8 mouse cellular contexts compared by ENCODE assay signal in the genomic region with DNA sequence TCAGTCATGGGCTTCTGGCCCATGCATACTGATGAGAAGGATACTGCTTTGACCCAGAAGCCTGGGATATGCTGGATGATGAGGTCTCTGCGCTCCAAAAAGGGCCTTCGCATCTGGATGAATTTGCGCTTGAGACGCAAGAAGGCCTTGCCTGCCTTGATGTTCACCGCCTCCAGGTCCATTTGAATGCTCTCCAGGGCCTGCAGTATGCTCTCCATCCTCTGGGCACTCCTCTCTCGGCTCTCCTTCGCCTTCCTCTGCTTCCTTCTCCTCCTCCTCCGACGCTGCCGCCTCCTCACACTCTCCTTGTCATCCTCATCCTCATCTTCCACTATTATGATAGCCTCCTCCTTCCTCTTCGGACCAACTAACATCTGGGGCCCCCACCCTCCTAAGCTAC. TPM values are rescaled to one million over a fixed set of nuclear protein-coding genes. Genes with fewer than 3 reads are reported as not detected.
DNase-seq lines count a peak whose midpoint lies in the region; ATAC-seq and TF ChIP-seq lines count a peak whose summit lies in the region.

No protein-coding gene starts in this region.

- no peak for TF ChIP-seq POLR2A in CH12.LX (IDR thresholded peaks at IDR 0.05; ENCODE audit: low read depth, low read length)

- no peak for TF ChIP-seq EP300 in CH12.LX (IDR thresholded peaks at IDR 0.05; ENCODE audit: low read length)

- H3K79me2 ChIP-seq in CH12.LX (replicated peaks; ENCODE audit: control insufficient read depth, extremely low read depth, insufficient read depth, poor library complexity, severe bottlenecking), result no peaks in the 10 kb centered on the region

- H3K9me3 ChIP-seq in heart, embryonic 11.5 days (replicated peaks; ENCODE audit: control insufficient read depth, low read length), result no peaks in the 10 kb centered on the region
- H3K9me3 ChIP-seq in CH12.LX (replicated peaks; ENCODE audit: low read length), result no peaks in the 10 kb centered on the region
- H3K9me3 ChIP-seq in hindbrain, postnatal 0 days (ENCODE audit: low read length), result no peaks in the 10 kb centered on the region
- H3K9me3 ChIP-seq in midbrain, embryonic 14.5 days (ENCODE audit: control insufficient read depth, low read length), result no peaks in the 10 kb centered on the region

- peaks cover 31% of the 10 kb centered on the region for H3K27me3 ChIP-seq in heart, embryonic 11.5 days (ENCODE audit: control insufficient read depth, insufficient read depth, low read length)
- H3K27me3 ChIP-seq in CH12.LX (replicated peaks), result no peaks in the 10 kb centered on the region
- no peaks in the 10 kb centered on the region; the same call in 1 of the 2 replicates for H3K27me3 ChIP-seq in hindbrain, postnatal 0 days (ENCODE audit: insufficient read depth, low read length)
- peaks cover 21% of the 10 kb centered on the region; the same call in 1 of the 2 replicates for H3K27me3 ChIP-seq in midbrain, embryonic 14.5 days (ENCODE audit: control insufficient read depth, insufficient read depth, low read length)

- peak overlapping the region; percentile 82 for H3K9ac ChIP-seq in heart, embryonic 11.5 days (ENCODE audit: low read depth, low read length)
- H3K9ac ChIP-seq in CH12.LX (ENCODE audit: insufficient read depth, low read depth), result peak overlapping the region; percentile 94
- peak overlapping the region; percentile 76 for H3K9ac ChIP-seq in hindbrain, postnatal 0 days (replicated peaks; ENCODE audit: low read length)
- H3K9ac ChIP-seq in midbrain, embryonic 14.5 days (replicated peaks; ENCODE audit: low read length), result peak overlapping the region; percentile 81

- peak overlapping the region; percentile 62 for H3K4me3 ChIP-seq in heart, embryonic 11.5 days (ENCODE audit: low read depth, low read length)
- H3K4me3 ChIP-seq in CH12.LX (replicated peaks in 1 of 3; ENCODE audit: low read depth in 2 of 3, low read length in 2 of 3, poor library complexity in 1 of 3), result peak overlapping the region; percentile 65 to 93 (median 68)
- peak overlapping the region; percentile 58 for H3K4me3 ChIP-seq in hindbrain, postnatal 0 days (ENCODE audit: low read length)
- H3K4me3 ChIP-seq in midbrain, embryonic 14.5 days (replicated peaks; ENCODE audit: low read depth, low read length), result peak overlapping the region; percentile 53

- no peak for TF ChIP-seq RAD21 in CH12.LX (IDR thresholded peaks at IDR 0.05; ENCODE audit: low read depth, low read length)

- dilution Hi-C loops in CH12.LX (cut with MboI; ENCODE audit: extremely low pct_ligation_motif_present, extremely low pct_unique_long_range_greater_than_20kb, low sequenced_read_pairs), result no loop called here

- in situ Hi-C loops in CH12.LX (cut with MboI; ENCODE audit: low pct_ligation_motif_present, low pct_unique_long_range_greater_than_20kb, low sequenced_read_pairs), result no loop called here

- DNase-seq in heart, postnatal 14 days, result no peak
- DNase-seq in CH12.LX (ENCODE audit: extremely low read depth), result no peak
- DNase-seq in cerebellum, postnatal 36 days, result peak; percentile 12 to 22
- DNase-seq in hindbrain, postnatal 0 days (ENCODE audit: low spot score), result peak; percentile 28
- DNase-seq in midbrain, embryonic 14.5 days, result peak; percentile 18
- DNase-seq in c-Kit-positive CD71-positive TER-119-positive erythroid progenitor cells, embryonic 14.5 days (ENCODE audit: low spot score), result no peak
- no peak for DNase-seq in left cerebral cortex, postnatal 10 days (ENCODE audit: extremely low spot score in 1 of 2, low spot score in 2 of 2)

- H3K36me3 ChIP-seq in heart, embryonic 11.5 days (ENCODE audit: control insufficient read depth, insufficient read depth, low read length), result peaks cover 3% of the 10 kb centered on the region
- H3K36me3 ChIP-seq in CH12.LX (replicated peaks in 1 of 2; ENCODE audit: control insufficient read depth in 1 of 2, insufficient read depth in 1 of 2, low read length in 1 of 2), result peaks cover 17 to 41% of the 10 kb centered on the region in 2 experiments
- no peaks in the 10 kb centered on the region; the same call in 1 of the 2 replicates for H3K36me3 ChIP-seq in hindbrain, postnatal 0 days (ENCODE audit: insufficient read depth, low read length)
- H3K36me3 ChIP-seq in midbrain, embryonic 14.5 days (ENCODE audit: control insufficient read depth, insufficient read depth, low read length), result peaks cover 20% of the 10 kb centered on the region

- no peak for TF ChIP-seq CTCF in CH12.LX (conservative IDR thresholded peaks at IDR 0.05 in 1 of 2, IDR thresholded peaks at IDR 0.05 in 1 of 2; ENCODE audit: low read depth in 2 of 2, low read length in 2 of 2)
- TF ChIP-seq CTCF in hindbrain, postnatal 0 days (IDR thresholded peaks at IDR 0.05; ENCODE audit: low read depth), result no peak

- 0 out of 2 replicates have a peak, but pooled peaks cover 3% of the 10 kb centered on the region for H3K4me1 ChIP-seq in heart, embryonic 11.5 days (ENCODE audit: control insufficient read depth, insufficient read depth, low read length)
- H3K4me1 ChIP-seq in CH12.LX (ENCODE audit: control insufficient read depth in 1 of 2, insufficient read depth in 2 of 2), result peaks cover 0 to 14% of the 10 kb centered on the region in 2 experiments; a peak in 1 of 4 replicates
- H3K4me1 ChIP-seq in hindbrain, postnatal 0 days (ENCODE audit: insufficient read depth, low read length), result no peaks in the 10 kb centered on the region
- H3K4me1 ChIP-seq in midbrain, embryonic 14.5 days (ENCODE audit: control insufficient read depth, insufficient read depth, low read length), result peaks cover 16% of the 10 kb centered on the region; the same call in 1 of the 2 replicates

- ATAC-seq in heart, embryonic 11.5 days (replicated peaks; ENCODE audit: insufficient number of reproducible peaks, low FRiP score, low TSS enrichment), result no peak
- no peak for ATAC-seq in hindbrain, postnatal 0 days
- ATAC-seq in midbrain, embryonic 14.5 days (ENCODE audit: low FRiP score, low TSS enrichment), result no peak

- H3K27ac ChIP-seq in heart, embryonic 11.5 days (ENCODE audit: low read depth, low read length), result no peak overlapping the region
- H3K27ac ChIP-seq in CH12.LX (ENCODE audit: insufficient read depth, low read depth), result no peak overlapping the region
- peak overlapping the region; percentile 91 for H3K27ac ChIP-seq in hindbrain, postnatal 0 days
- peak overlapping the region; percentile 87 for H3K27ac ChIP-seq in midbrain, embryonic 14.5 days (replicated peaks; ENCODE audit: low read depth, low read length)

- peak overlapping the region; percentile 62 for H3K4me2 ChIP-seq in heart, embryonic 11.5 days
- H3K4me2 ChIP-seq in CH12.LX (ENCODE audit: insufficient read depth, low read depth, poor library complexity, severe bottlenecking), result peak overlapping the region; percentile 46
- H3K4me2 ChIP-seq in hindbrain, postnatal 0 days (ENCODE audit: low read depth, low read length), result peak overlapping the region; percentile 60
- H3K4me2 ChIP-seq in midbrain, embryonic 14.5 days (ENCODE audit: low read length), result peak overlapping the region; percentile 58

- intact Hi-C loops in heart, postnatal 14 days (cut with DNase I), result no loop called here
- intact Hi-C loops in left cerebral cortex, postnatal 10 days (cut with DNase I), result no loop called here

- WGBS in heart, embryonic 11.5 days (ENCODE audit: insufficient replicate concordance), result 23% methylated on average over 11 of the region's 11 CpGs
- WGBS in hindbrain, postnatal 0 days, result 29% methylated on average over 11 of the region's 11 CpGs
- 32% methylated on average over 11 of the region's 11 CpGs for WGBS in midbrain, embryonic 14.5 days

TF ChIP-seq in CH12.LX, 34 proteins besides CTCF, POLR2A, EP300 and RAD21 (continues in another document):
- TF ChIP-seq SMC3 (IDR thresholded peaks at IDR 0.05; ENCODE audit: low read depth, low read length), result no peak
- TF ChIP-seq NELFE (IDR thresholded peaks at IDR 0.05; ENCODE audit: low read depth, low read length), result no peak
- TF ChIP-seq UBTF (IDR thresholded peaks at IDR 0.05; ENCODE audit: low read depth, low read length), result no peak
- TF ChIP-seq MAFK (IDR thresholded peaks at IDR 0.05; ENCODE audit: insufficient replicate concordance, low read length), result no peak
- no peak for TF ChIP-seq ZMIZ1 (IDR thresholded peaks at IDR 0.05; ENCODE audit: low read depth, low read length)
- no peak for TF ChIP-seq USF1 (IDR thresholded peaks at IDR 0.05; ENCODE audit: low read depth, low read length)
- no peak for TF ChIP-seq SIN3A (IDR thresholded peaks at IDR 0.05; ENCODE audit: low read length)
- no peak for TF ChIP-seq ZKSCAN1 (IDR thresholded peaks at IDR 0.05; ENCODE audit: borderline replicate concordance, low read depth, low read length)

RNA-seq across cellular contexts. Expression of a gene that starts 0.7 kb away (rescaled TPM):
- polyA plus RNA-seq in heart, embryonic 11.5 days (2014; fragmentation: Nextera tagmentation; extraction: Ambion mirVana), result 15.7 and 19.0 TPM in 2 replicates
- total RNA-seq in heart, postnatal 14 days (2021), result 10 to 100 TPM; 11.6 to 12.5 TPM
- total RNA-seq in CH12.LX (2012; rRNA removed) (16.5 and 17.0 TPM in 2 replicates), CH12.LX (2014; rRNA removed) (18.0 and 21.0 TPM in 2 replicates)
- polyA plus RNA-seq in CH12.LX (2012; ENCODE audit: insufficient read length, low read depth), result 35.3 and 37.1 TPM in 2 replicates
- 21.3 and 27.4 TPM in 2 replicates for total RNA-seq in hindbrain, postnatal 0 days (2014; rRNA removed)
- polyA plus RNA-seq in hindbrain, postnatal 0 days (2015; fragmentation: Nextera tagmentation; extraction: Ambion mirVana), result 46.4 and 52.0 TPM in 2 replicates
- 41.0 and 51.2 TPM in 2 replicates for polyA plus RNA-seq in midbrain, embryonic 14.5 days (2014; fragmentation: Nextera tagmentation; extraction: Ambion mirVana)
- total RNA-seq in left cerebral cortex, postnatal 10 days (2021), result 10 to 100 TPM; 67.1 to 67.7 TPM

RNA-seq across cellular contexts. Expression of a gene that starts 14.2 kb away (rescaled TPM):
- 9.7 and 13.8 TPM in 2 replicates for polyA plus RNA-seq in heart, embryonic 11.5 days (2014; fragmentation: Nextera tagmentation; extraction: Ambion mirVana)
- total RNA-seq in heart, postnatal 14 days (2021), result 1 to 10 TPM; 3.2 to 3.8 TPM
- total RNA-seq in CH12.LX (2012; rRNA removed) (3.1 and 3.5 TPM in 2 replicates), CH12.LX (2014; rRNA removed) (0.64 and 0.86 TPM in 2 replicates)
- polyA plus RNA-seq in CH12.LX (2012; ENCODE audit: insufficient read length, low read depth), result 2.7 and 3.4 TPM in 2 replicates
- total RNA-seq in hindbrain, postnatal 0 days (2014; rRNA removed), result 6.8 and 21.7 TPM in 2 replicates
- 21.3 and 22.7 TPM in 2 replicates for polyA plus RNA-seq in hindbrain, postnatal 0 days (2015; fragmentation: Nextera tagmentation; extraction: Ambion mirVana)
- polyA plus RNA-seq in midbrain, embryonic 14.5 days (2014; fragmentation: Nextera tagmentation; extraction: Ambion mirVana), result 36.9 TPM in 2 replicates
- 10 to 100 TPM; 48.6 to 50.3 TPM for total RNA-seq in left cerebral cortex, postnatal 10 days (2021)

RNA-seq across cellular contexts. Expression of a gene that starts 27.0 kb away (rescaled TPM):
- polyA plus RNA-seq in heart, embryonic 11.5 days (2014; fragmentation: Nextera tagmentation; extraction: Ambion mirVana), result 3.0 and 4.2 TPM in 2 replicates
- total RNA-seq in heart, postnatal 14 days (2021), result 1 to 10 TPM; 1.7 to 2.4 TPM
- total RNA-seq in CH12.LX (2012; rRNA removed) (not detected in 2 replicates), CH12.LX (2014; rRNA removed) (not detected in 2 replicates)
- not detected in 2 replicates for polyA plus RNA-seq in CH12.LX (2012; ENCODE audit: insufficient read length, low read depth)
- 28.6 and 30.1 TPM in 2 replicates for total RNA-seq in hindbrain, postnatal 0 days (2014; rRNA removed)
- 5.4 and 6.8 TPM in 2 replicates for polyA plus RNA-seq in hindbrain, postnatal 0 days (2015; fragmentation: Nextera tagmentation; extraction: Ambion mirVana)
- polyA plus RNA-seq in midbrain, embryonic 14.5 days (2014; fragmentation: Nextera tagmentation; extraction: Ambion mirVana), result 6.8 and 10.0 TPM in 2 replicates
- 10 to 100 TPM; 25.1 to 25.9 TPM for total RNA-seq in left cerebral cortex, postnatal 10 days (2021)

Comparison
In these comparisons a context has a peak if more than half of its experiments do, and no peak if none do; other contexts are left out.
1. H3K27ac ChIP-seq: peak in hindbrain, postnatal 0 days (single experiment) and midbrain, embryonic 14.5 days (single experiment); none in heart, embryonic 11.5 days (single experiment) and CH12.LX (single experiment).
2. DNase-seq: peak in cerebellum, postnatal 36 days (2 of 2), hindbrain, postnatal 0 days (single experiment) and midbrain, embryonic 14.5 days (single experiment); none in heart, postnatal 14 days (0 of 2), CH12.LX (single experiment), c-Kit-positive CD71-positive TER-119-positive erythroid progenitor cells, embryonic 14.5 days (single experiment) and left cerebral cortex, postnatal 10 days (0 of 2).
3. Peak in every context shown above with its lines, with median percentiles within 50 percentile points of each other: H3K4me2 ChIP-seq, H3K4me3 ChIP-seq and H3K9ac ChIP-seq.